Mouse (Mus musculus) heart, adult 2 months (tissue): Measurements from ENCODE around the gene Olfr527.

Experiments
- EP300 ChIP-seq: fragments of 200-500 bp; IDR thresholded peaks from 2 replicates; pipeline ENCODE4 v1.6.1; 2011; ENCODE audit warnings: low read depth, low read length, control low read depth; ENCODE audit not compliant: insufficient read depth
- POLR2A ChIP-seq: fragments of 200-500 bp; IDR thresholded peaks from 2 replicates; pipeline ENCODE4 v1.6.1; 2011; ENCODE audit warnings: mild to moderate bottlenecking, low read depth, low read length, control low read depth; ENCODE audit not compliant: insufficient read depth

- TF ChIP-seq POLR2A (no peak), EP300 (no peak)
Measured at GRCm38 (mm10) chr7:140376231-140376630, 42.4 kb downstream of the Olfr527 start, which contains the start of gene Olfr530.
